Mouse (Mus musculus): ENCODE data around the gene Tas1r3. TPM values are rescaled to one million over a fixed set of nuclear protein-coding genes. Genes with fewer than 3 reads are reported as not detected.

The Tas1r3 gene
- 0.80 and 0.83 TPM in 2 replicates for polyA plus RNA-seq (2015; fragmentation: Nextera tagmentation; extraction: Ambion mirVana)

DNA sequence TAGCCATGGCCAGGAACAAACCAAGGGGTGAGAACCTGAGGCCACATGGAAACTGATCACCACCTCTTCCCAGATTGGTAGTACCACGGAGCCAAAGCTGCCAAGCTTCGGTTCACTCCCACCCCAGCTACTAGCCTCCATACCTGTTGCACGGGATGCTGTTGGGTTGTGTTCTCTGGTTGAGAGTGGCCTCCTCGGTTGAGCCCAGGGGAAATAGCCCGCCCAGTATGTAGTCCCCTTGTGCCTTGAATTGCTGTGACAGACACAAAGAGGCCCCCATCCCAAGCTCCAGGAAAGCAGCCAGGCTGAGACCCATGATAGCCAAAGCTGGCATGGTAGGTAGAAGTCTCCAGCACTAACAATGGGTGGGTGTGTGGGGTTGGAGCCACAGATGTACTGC is at the start of gene Tas1r3:
Gene Tas1r3 (minus strand): TSS at position 362 of the 400 bp plus-strand sequence.
- Histone ChIP-seq H3K27me3 (no peaks in the 10 kb centered on the region), H3K9ac (replicated peaks) (no peak within 1 kb of the TSS), H3K4me1 (replicated peaks) (peaks cover under 1% of the 10 kb centered on the region), H3K4me3 (replicated peaks) (no peak within 1 kb of the TSS), H3K4me2 (replicated peaks) (no peak within 1 kb of the TSS), H3K27ac (no peak within 1 kb of the TSS), H3K9me3 (no peaks in the 10 kb centered on the region), H3K36me3 (peaks cover 69% of the 10 kb centered on the region)
- WGBS, result 81% methylated on average over 5 of the region's 5 CpGs
- ATAC-seq, result no peak

DNA sequence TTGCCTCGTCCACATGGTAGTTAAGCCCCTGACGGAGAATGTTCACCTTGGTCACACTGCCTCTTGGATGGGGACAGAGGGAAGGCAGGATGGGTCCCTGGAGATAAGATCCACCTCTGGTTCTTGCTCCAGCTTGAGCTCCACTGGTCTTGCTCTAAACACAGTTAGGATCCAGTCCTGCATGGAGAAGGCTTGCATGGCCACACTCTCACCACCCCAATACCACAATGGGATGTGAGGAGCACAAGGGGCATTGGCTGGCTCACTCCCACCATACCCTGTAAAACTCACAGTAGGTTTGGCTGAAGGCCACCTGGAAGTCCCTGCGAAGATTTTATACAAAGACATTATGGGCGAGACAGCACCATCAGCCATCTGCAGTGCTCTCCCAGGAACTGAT is 45.6 kb upstream of the Tas1r3 start:
- no peak for ATAC-seq
- H3K4me2 ChIP-seq (replicated peaks), result no peak overlapping the region

DNA sequence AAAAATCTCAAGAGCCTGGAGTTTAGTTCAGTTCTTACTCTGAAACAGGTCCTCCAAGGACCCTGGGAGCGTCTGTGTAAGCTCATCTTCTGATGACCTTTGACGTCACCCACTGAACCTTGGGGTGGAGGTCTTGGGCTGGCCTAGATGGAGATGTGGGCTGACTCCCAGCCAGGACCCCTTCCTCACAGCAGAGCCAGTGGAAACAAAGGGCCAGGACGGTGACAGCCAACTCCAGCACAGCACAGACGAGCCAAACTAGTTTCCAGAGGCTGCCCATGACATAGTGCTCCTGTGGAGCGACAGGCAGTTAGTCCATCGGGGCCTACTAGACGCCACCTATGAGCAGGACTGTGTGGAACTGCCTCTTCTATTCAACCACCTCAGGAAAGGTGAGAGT is 45.1 kb upstream of the Tas1r3 start:
- Histone ChIP-seq H3K4me2 (replicated peaks) (no peak overlapping the region), H3K36me3 (peaks cover 42% of the 10 kb centered on the region), H3K9ac (replicated peaks) (no peak overlapping the region), H3K4me1 (replicated peaks) (no peaks in the 10 kb centered on the region), H3K4me3 (replicated peaks) (no peak overlapping the region), H3K27me3 (no peaks in the 10 kb centered on the region), H3K27ac (no peak overlapping the region), H3K9me3 (no peaks in the 10 kb centered on the region)
- no peak for ATAC-seq
- 83% methylated on average over 7 of the region's 7 CpGs for WGBS

More for the DNA sequence above, 45.6 kb upstream of the Tas1r3 start:
- H3K4me1 ChIP-seq (replicated peaks), result no peaks in the 10 kb centered on the region
- H3K9me3 ChIP-seq, result no peaks in the 10 kb centered on the region
- WGBS, result 93% methylated on average over 4 of the region's 4 CpGs
- H3K9ac ChIP-seq (replicated peaks), result no peak overlapping the region
- no peak overlapping the region for H3K4me3 ChIP-seq (replicated peaks)
- H3K36me3 ChIP-seq, result peaks cover 37% of the 10 kb centered on the region
- no peaks in the 10 kb centered on the region for H3K27me3 ChIP-seq
- no peak overlapping the region for H3K27ac ChIP-seq

DNA sequence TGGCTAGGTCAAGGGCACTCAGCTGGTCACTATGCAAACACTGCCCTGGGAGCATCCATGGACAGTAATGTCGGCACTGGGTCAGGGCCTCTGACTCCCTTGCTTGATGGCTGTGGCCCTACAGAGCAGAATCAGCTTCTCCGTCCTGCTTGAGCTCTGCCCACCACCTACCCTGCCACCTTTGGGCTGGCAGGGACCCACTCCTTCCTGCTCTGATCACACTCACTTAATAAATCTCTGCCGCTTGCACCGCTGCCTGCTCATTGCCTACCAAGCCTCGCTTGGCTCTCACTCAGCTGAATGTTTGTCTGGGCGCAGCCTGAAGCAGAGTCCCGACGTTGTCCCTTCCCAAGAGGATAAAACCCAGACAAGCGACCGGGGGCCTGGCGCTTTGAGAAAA is 43.8 kb upstream of the Tas1r3 start:
- peaks cover 55% of the 10 kb centered on the region for H3K36me3 ChIP-seq
- 90% methylated on average over 11 of the region's 11 CpGs for WGBS
- H3K4me2 ChIP-seq (replicated peaks), result no peak overlapping the region
- H3K27ac ChIP-seq, result no peak overlapping the region
- H3K27me3 ChIP-seq, result no peaks in the 10 kb centered on the region
- H3K9me3 ChIP-seq, result no peaks in the 10 kb centered on the region
- ATAC-seq, result no peak
- H3K4me3 ChIP-seq (replicated peaks), result no peak overlapping the region
- no peak overlapping the region for H3K9ac ChIP-seq (replicated peaks)
- no peaks in the 10 kb centered on the region for H3K4me1 ChIP-seq (replicated peaks)

DNA sequence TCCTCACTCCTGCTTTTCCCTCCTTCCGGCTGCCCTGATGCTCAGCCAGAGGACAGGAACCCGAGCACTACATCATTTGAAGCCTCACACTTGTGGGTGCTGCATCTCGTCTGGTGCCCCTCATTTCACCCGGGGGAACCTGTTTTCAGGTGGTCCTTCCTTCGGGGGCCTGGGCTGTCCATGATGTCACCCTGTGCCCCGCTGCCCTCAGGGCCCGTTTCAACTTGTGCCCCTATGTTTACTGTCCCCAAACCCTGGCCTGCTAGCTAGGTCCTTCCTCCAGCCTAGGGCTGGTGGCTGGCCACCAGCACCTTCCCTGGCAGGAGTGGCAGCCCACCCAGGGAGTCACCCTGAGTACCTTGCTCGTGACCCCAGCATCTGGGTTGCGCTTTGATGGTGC is 43.0 kb upstream of the Tas1r3 start:
- Histone ChIP-seq H3K27me3 (no peaks in the 10 kb centered on the region), H3K4me3 (replicated peaks) (no peak overlapping the region), H3K36me3 (peaks cover 64% of the 10 kb centered on the region), H3K27ac (no peak overlapping the region), H3K9ac (replicated peaks) (no peak overlapping the region), H3K4me2 (replicated peaks) (no peak overlapping the region), H3K4me1 (replicated peaks) (no peaks in the 10 kb centered on the region), H3K9me3 (no peaks in the 10 kb centered on the region)
- WGBS, result 90% methylated on average over 9 of the region's 9 CpGs
- no peak for ATAC-seq

DNA sequence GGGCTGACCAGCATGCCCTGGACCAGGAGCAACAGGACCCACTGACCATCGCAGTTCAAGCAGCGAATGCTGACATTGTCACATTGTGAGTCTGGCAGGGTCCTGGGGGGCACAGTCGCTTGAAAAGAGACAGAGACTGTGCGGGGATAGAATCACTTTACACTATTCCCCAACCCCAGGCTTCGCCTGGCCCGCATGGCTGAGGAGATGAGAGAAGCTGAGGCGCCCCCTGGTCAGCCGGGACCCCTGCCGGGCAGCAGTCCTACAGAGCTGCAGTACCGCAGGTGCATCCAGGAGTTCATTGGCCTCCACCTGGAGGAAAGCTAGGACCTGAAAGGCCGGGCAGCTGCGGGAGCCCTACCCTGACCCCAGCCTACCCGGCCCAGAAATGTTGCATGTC is 42.5 kb upstream of the Tas1r3 start:
- Histone ChIP-seq H3K9ac (replicated peaks) (no peak overlapping the region), H3K4me1 (replicated peaks) (no peaks in the 10 kb centered on the region), H3K27ac (no peak overlapping the region), H3K36me3 (peaks cover 68% of the 10 kb centered on the region), H3K9me3 (no peaks in the 10 kb centered on the region), H3K4me2 (replicated peaks) (no peak overlapping the region), H3K27me3 (no peaks in the 10 kb centered on the region), H3K4me3 (replicated peaks) (no peak overlapping the region)
- 84% methylated on average over 13 of the region's 13 CpGs for WGBS
- no peak for ATAC-seq

DNA sequence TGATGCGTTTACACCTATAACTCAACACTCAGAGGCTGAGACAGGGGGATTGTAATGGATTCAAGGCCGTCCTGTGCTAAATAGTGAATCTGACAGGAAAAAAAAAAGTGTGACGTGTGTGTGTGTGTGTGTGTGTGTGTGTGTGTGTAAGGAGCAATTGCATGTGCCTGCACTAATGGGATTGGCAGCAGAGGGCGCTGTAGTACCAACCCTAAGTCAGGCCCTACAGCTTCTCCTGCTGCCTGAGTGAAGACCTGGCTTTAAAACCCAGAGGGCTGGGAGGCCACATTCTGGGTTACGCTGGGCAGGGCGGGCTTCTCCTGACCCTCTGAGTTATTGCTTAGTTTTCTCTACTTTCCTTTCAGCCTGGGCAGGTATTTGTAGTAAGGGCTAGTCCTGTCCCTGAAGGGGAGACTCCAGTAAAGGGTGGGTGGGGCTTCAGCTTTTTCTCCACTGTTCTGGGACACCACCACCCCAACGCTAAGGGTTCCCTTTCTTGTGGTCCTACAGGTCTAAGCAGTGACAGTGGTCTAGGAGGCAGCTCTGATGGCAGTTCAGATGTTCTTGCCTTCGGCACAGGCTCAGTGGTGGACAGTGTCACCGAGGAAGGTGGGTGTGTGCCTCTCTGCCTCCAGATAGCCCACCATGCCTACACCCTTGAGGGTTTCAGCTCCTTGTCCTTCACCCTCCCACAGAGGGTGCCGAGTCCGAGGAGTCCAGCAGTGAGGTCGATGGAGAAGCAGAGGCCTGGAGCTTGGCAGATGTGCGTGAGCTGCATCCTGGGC is 41.3 kb upstream of the Tas1r3 start:
- 93% methylated on average over 13 of the region's 13 CpGs for WGBS
- no peaks in the 10 kb centered on the region for H3K27me3 ChIP-seq

DNA sequence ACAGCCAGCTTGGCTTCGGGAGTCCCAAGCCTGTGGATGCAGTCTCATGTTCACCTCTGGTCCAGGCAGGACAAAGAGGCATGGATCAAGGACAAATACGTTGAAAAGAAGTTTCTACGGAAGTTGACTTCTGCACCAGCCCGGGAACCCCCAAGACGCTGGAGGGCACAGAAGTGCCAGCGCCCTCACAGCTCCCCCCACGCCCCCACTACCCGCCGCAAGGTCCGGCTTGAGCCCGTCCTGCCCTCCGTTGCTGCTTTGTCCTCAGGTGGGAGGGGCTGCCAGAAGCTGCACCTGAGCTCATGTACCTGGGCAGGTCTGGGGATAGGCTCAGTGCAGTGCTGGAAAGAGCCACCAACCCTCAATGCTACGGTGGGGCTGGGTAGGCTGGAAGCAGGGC is 40.1 kb upstream of the Tas1r3 start:
- H3K9ac ChIP-seq (replicated peaks), result no peak overlapping the region
- no peaks in the 10 kb centered on the region for H3K9me3 ChIP-seq
- H3K4me1 ChIP-seq (replicated peaks), result no peaks in the 10 kb centered on the region
- H3K36me3 ChIP-seq, result peaks cover 92% of the 10 kb centered on the region
- ATAC-seq, result no peak
- no peak overlapping the region for H3K27ac ChIP-seq
- H3K4me3 ChIP-seq (replicated peaks), result no peak overlapping the region
- WGBS, result 91% methylated on average over 13 of the region's 13 CpGs
- no peak overlapping the region for H3K4me2 ChIP-seq (replicated peaks)
- no peaks in the 10 kb centered on the region for H3K27me3 ChIP-seq

More for the DNA sequence above, 41.3 kb upstream of the Tas1r3 start:
- Histone ChIP-seq H3K4me1 (replicated peaks) (no peaks in the 10 kb centered on the region), H3K4me3 (replicated peaks) (no peak overlapping the region), H3K36me3 (peaks cover 80% of the 10 kb centered on the region), H3K9me3 (no peaks in the 10 kb centered on the region), H3K9ac (replicated peaks) (no peak overlapping the region; the same call in 1 of the 2 replicates), H3K27ac (no peak overlapping the region), H3K4me2 (replicated peaks) (no peak overlapping the region)
- no peak for ATAC-seq

DNA sequence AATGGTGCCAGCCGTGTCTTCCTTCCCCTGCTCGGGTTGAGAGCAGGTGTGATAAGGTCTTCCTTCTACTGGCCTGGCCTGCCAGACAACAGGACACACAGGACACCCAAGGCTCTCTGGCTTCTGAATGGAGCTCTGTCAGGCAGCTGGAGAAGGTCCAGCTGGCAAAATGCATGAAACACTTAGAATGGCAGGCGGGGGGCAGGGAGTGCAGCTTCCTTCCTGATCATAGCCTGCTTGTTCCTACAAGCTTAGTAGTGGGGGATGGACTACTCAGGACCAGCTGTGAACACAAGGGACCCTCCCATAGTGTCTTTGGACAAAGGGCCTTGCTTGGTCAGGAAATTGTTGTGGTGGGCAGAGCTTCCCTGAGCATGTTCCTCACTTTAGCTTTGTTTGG is 38.0 kb upstream of the Tas1r3 start:
- H3K27ac ChIP-seq, result no peak overlapping the region
- no peak overlapping the region for H3K4me2 ChIP-seq (replicated peaks)
- H3K4me3 ChIP-seq (replicated peaks), result no peak overlapping the region
- no peak overlapping the region for H3K9ac ChIP-seq (replicated peaks)
- no peaks in the 10 kb centered on the region for H3K4me1 ChIP-seq (replicated peaks)
- no peak for ATAC-seq
- H3K27me3 ChIP-seq, result no peaks in the 10 kb centered on the region
- WGBS, result 86% methylated on average over 3 of the region's 3 CpGs
- H3K36me3 ChIP-seq, result peaks cover 94% of the 10 kb centered on the region
- no peaks in the 10 kb centered on the region for H3K9me3 ChIP-seq

DNA sequence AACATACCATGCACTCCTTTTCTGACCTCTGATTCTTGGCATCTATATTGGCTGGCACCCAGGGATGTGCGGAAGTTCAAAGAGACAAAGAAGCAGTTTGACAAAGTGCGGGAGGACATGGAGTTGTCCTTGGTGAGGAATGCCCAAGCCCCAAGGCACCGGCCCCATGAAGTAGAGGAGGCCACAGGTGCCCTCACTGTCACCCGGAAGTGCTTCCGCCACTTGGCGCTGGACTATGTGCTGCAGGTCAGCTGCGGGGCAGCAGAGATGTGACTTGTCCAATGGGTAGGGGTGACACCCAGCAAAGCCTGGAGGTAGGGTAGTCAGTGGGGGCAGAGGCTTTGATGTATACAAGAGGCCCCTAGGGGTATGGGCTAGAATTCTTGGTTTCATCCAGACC is 36.2 kb upstream of the Tas1r3 start:
- Histone ChIP-seq H3K27me3 (no peaks in the 10 kb centered on the region), H3K27ac (no peak overlapping the region), H3K4me1 (replicated peaks) (peaks cover 17% of the 10 kb centered on the region), H3K9ac (replicated peaks) (no peak overlapping the region), H3K4me2 (replicated peaks) (no peak overlapping the region), H3K4me3 (replicated peaks) (no peak overlapping the region), H3K36me3 (peaks cover 79% of the 10 kb centered on the region), H3K9me3 (no peaks in the 10 kb centered on the region)
- ATAC-seq, result no peak
- WGBS, result 98% methylated on average over 7 of the region's 7 CpGs

DNA sequence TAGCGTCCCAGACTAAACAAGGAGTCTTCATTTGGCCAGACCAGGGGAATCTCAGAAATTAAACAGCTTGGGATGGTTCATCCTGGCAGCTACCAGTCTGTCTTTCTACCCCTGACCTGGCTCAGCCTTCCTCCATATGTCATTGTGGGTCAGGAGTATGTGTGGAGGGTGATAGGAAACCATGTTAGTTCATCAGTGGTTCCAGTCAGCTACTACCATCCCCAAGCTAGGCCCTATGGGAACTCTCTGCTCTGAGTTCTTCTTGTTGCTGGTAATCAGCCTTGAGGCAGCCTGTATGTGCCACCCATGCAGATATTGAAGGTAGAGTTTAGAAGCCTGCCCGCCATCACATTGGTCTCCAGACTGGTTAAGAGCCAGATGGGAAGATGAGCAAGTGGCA is 35.2 kb upstream of the Tas1r3 start:
- H3K27ac ChIP-seq, result no peak overlapping the region
- H3K36me3 ChIP-seq, result peaks cover 68% of the 10 kb centered on the region
- H3K9me3 ChIP-seq, result no peaks in the 10 kb centered on the region
- no peak for ATAC-seq
- no peak overlapping the region for H3K4me3 ChIP-seq (replicated peaks)
- 96% methylated on average over 2 of the region's 2 CpGs for WGBS
- no peaks in the 10 kb centered on the region for H3K27me3 ChIP-seq
- H3K4me1 ChIP-seq (replicated peaks), result peaks cover 28% of the 10 kb centered on the region
- H3K4me2 ChIP-seq (replicated peaks), result no peak overlapping the region
- no peak overlapping the region for H3K9ac ChIP-seq (replicated peaks)

DNA sequence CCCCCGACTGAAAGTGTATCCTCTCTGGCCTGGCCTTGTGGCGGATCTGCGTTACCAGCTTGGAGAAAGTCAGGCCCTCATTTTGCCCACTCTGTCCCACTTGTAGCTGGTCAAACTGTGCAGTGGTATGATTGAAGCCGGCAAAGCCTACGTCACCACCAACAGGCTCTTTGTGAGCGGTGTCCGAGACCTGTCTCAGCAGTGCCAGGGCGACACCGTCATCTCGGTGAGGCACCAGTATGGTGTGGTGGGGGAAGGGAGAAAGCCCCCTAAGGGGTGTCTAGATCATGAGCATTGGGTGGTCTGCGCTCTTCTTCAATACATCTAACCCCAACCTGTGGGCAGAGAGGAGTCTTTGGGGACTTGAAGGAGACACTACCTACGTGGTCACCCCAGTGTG is 33.3 kb upstream of the Tas1r3 start:
- 98% methylated on average over 12 of the region's 12 CpGs for WGBS
- Histone ChIP-seq H3K4me2 (replicated peaks) (no peak overlapping the region), H3K4me3 (replicated peaks) (no peak overlapping the region), H3K27me3 (no peaks in the 10 kb centered on the region), H3K9ac (replicated peaks) (no peak overlapping the region), H3K4me1 (replicated peaks) (peaks cover 35% of the 10 kb centered on the region), H3K9me3 (no peaks in the 10 kb centered on the region), H3K27ac (no peak overlapping the region), H3K36me3 (peaks cover 50% of the 10 kb centered on the region)
- ATAC-seq, result no peak

DNA sequence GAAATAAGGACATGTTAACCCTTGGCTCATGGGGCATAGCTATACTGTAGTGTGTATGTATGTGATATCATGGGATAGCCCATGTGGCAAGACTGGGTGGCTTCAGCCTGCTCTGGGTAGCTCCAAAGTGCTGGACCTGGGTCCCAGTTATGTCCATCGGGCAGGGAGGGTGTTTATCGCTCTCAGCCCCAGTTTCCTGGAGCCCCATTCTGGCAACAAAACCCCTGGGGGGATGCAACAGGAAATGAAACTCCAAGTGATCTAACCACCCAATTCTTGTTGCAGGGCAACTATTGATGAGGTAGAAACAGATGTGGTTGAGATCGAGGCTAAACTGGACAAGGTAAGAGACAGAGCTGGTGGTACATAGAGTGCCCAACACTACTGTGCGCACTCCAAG is 32.7 kb upstream of the Tas1r3 start:
- H3K4me3 ChIP-seq (replicated peaks), result no peak overlapping the region
- no peak for ATAC-seq
- WGBS, result 92% methylated on average over 4 of the region's 4 CpGs
- peaks cover 38% of the 10 kb centered on the region for H3K4me1 ChIP-seq (replicated peaks)
- peaks cover 43% of the 10 kb centered on the region for H3K36me3 ChIP-seq
- H3K27ac ChIP-seq, result no peak overlapping the region
- no peaks in the 10 kb centered on the region for H3K9me3 ChIP-seq
- peak overlapping the region; percentile 99 for H3K4me2 ChIP-seq (replicated peaks)
- no peaks in the 10 kb centered on the region for H3K27me3 ChIP-seq
- H3K9ac ChIP-seq (replicated peaks), result no peak overlapping the region

Measured in midbrain, embryonic 13.5 days (tissue).